Mouse (Mus musculus): ENCODE measurements around the gene Gng7. TPM values are rescaled to one million over a fixed set of nuclear protein-coding genes. Genes with fewer than 3 reads are reported as not detected.
A peak's percentile ranks its signal among the peaks of the same experiment; 100 is the strongest.

The Gng7 gene
- polyA plus RNA-seq, 1 experiment from 2014 or later = 1.4 TPM

GRCm38 (mm10) chr10:80902273-80902940 is 112.3 kb downstream of the Gng7 start:
- H3K27ac ChIP-seq (replicated peaks in 1 of 2; ENCODE audit: control insufficient read depth in 1 of 2, insufficient read depth in 1 of 2, low read depth in 2 of 2, low read length in 2 of 2) = no peak overlapping the region
- H3K4me2 ChIP-seq (ENCODE audit: low read length) = no peak overlapping the region
- H3K4me3 ChIP-seq (ENCODE audit: control insufficient read depth in 1 of 2, insufficient read depth in 1 of 2, low read depth in 1 of 2, low read length in 2 of 2) = no peak overlapping the region
- H3K36me3 ChIP-seq (ENCODE audit: control insufficient read depth, insufficient read depth, low read length) = peaks cover 73% of the 10 kb centered on the region
- WGBS = 91% methylated on average over 9 of the region's 9 CpGs
- no peaks in the 10 kb centered on the region for H3K9me3 ChIP-seq (ENCODE audit: control insufficient read depth, low read length)
- no peak overlapping the region for H3K9ac ChIP-seq (ENCODE audit: low read length)
- peaks cover 6 to 25% of the 10 kb centered on the region in 2 experiments for H3K4me1 ChIP-seq (ENCODE audit: control insufficient read depth in 2 of 2, insufficient read depth in 2 of 2, low read length in 2 of 2)
- ATAC-seq (ENCODE audit: insufficient number of reproducible peaks, insufficient read depth, low FRiP score, low read depth) = no peak
- no peaks in the 10 kb centered on the region for H3K27me3 ChIP-seq (ENCODE audit: control insufficient read depth, insufficient read depth, low read length)

DNA sequence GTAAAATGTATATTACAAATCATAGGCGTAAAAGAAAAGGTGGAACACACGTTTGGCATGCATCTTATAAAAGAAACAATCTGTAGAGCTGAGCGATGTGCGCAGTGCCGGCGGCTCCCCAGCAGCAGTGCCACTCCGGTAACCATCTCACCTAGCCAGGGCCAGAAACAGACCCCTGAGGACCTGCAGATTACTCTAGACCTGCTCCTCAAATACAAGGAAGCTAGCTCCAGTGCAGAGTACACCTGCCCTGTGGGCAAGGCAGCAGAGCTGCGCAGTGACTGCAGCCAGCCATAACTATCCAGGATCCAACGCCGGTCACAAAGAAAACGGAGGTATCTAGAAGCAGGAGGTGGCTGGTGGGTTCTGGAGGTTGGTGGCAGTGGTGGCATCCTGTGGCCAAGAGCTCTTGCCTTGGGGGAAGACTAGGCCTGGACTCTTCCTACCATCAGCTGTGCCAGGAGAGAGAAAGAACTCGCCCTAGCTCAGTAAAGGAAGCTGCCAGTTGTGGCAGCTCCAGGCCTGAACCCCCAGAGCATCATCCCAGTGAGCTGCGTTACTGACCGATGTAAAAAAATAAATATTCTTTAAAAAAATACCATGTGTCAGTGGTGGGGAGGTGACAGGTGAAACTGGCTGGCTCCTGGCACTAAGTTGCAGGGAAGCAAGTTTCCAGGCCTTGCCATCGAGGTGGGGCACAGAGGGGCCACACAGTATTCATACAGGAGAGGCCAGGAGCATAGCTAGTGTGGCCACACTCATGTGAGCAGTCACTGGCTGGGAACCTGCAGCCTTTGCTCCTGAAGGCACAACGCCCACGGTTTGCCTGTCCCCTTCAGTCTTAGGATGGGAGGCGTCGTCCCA is 113.1 kb downstream of the Gng7 start:
- H3K27ac ChIP-seq (replicated peaks in 1 of 2; ENCODE audit: control insufficient read depth in 1 of 2, insufficient read depth in 1 of 2, low read depth in 2 of 2, low read length in 2 of 2) = peak overlapping the region in 1 of 2 experiments; percentile 49; a peak in 2 of 4 replicates
- peaks cover 6 to 25% of the 10 kb centered on the region in 2 experiments for H3K4me1 ChIP-seq (ENCODE audit: control insufficient read depth in 2 of 2, insufficient read depth in 2 of 2, low read length in 2 of 2)
- H3K4me3 ChIP-seq (ENCODE audit: control insufficient read depth in 1 of 2, insufficient read depth in 1 of 2, low read depth in 1 of 2, low read length in 2 of 2) = 0 out of 4 replicates have a peak overlapping the region, but pooled peaks of 1 of the 2 experiments have one; percentile 3
- ATAC-seq (ENCODE audit: insufficient number of reproducible peaks, insufficient read depth, low FRiP score, low read depth) = no peak
- H3K27me3 ChIP-seq (ENCODE audit: control insufficient read depth, insufficient read depth, low read length) = no peaks in the 10 kb centered on the region
- WGBS = 89% methylated on average over 19 of the region's 19 CpGs
- peak overlapping the region; percentile 47 for H3K9ac ChIP-seq (ENCODE audit: low read length)
- H3K36me3 ChIP-seq (ENCODE audit: control insufficient read depth, insufficient read depth, low read length) = peaks cover 69% of the 10 kb centered on the region
- peak overlapping the region; percentile 41 for H3K4me2 ChIP-seq (ENCODE audit: low read length)
- H3K9me3 ChIP-seq (ENCODE audit: control insufficient read depth, low read length) = no peaks in the 10 kb centered on the region

GRCm38 (mm10) chr10:80900318-80901247 is 114.2 kb downstream of the Gng7 start, which contains the start of gene Timm13:
Gene Timm13 (minus strand): TSS chr10:80900969.
- Histone ChIP-seq H3K9me3 (ENCODE audit: control insufficient read depth, low read length) (no peaks in the 10 kb centered on the region), H3K27ac (replicated peaks in 1 of 2; ENCODE audit: control insufficient read depth in 1 of 2, insufficient read depth in 1 of 2, low read depth in 2 of 2, low read length in 2 of 2) (peak within 1 kb of the TSS; percentile 66 to 73), H3K9ac (ENCODE audit: low read length) (peak within 1 kb of the TSS; percentile 88), H3K4me3 (ENCODE audit: control insufficient read depth in 1 of 2, insufficient read depth in 1 of 2, low read depth in 1 of 2, low read length in 2 of 2) (peak within 1 kb of the TSS; percentile 86 to 95), H3K4me2 (ENCODE audit: low read length) (peak within 1 kb of the TSS; percentile 96), H3K4me1 (ENCODE audit: control insufficient read depth in 2 of 2, insufficient read depth in 2 of 2, low read length in 2 of 2) (peaks cover 6 to 25% of the 10 kb centered on the region in 2 experiments), H3K27me3 (ENCODE audit: control insufficient read depth, insufficient read depth, low read length) (no peaks in the 10 kb centered on the region), H3K36me3 (ENCODE audit: control insufficient read depth, insufficient read depth, low read length) (peaks cover 59% of the 10 kb centered on the region)
- WGBS = under 1% methylated on average over 72 of the region's 72 CpGs
- ATAC-seq (ENCODE audit: insufficient number of reproducible peaks, insufficient read depth, low FRiP score, low read depth) = peak; percentile 95

GRCm38 (mm10) chr10:80899591-80900317 is 115.0 kb downstream of the Gng7 start:
- H3K9me3 ChIP-seq (ENCODE audit: control insufficient read depth, low read length) = no peaks in the 10 kb centered on the region
- peak overlapping the region; percentile 88 for H3K9ac ChIP-seq (ENCODE audit: low read length)
- peak overlapping the region; percentile 86 to 95 for H3K4me3 ChIP-seq (ENCODE audit: control insufficient read depth in 1 of 2, insufficient read depth in 1 of 2, low read depth in 1 of 2, low read length in 2 of 2)
- WGBS = 18% methylated on average over 25 of the region's 25 CpGs
- no peak for ATAC-seq (ENCODE audit: insufficient number of reproducible peaks, insufficient read depth, low FRiP score, low read depth)
- H3K4me2 ChIP-seq (ENCODE audit: low read length) = peak overlapping the region; percentile 96
- no peaks in the 10 kb centered on the region for H3K27me3 ChIP-seq (ENCODE audit: control insufficient read depth, insufficient read depth, low read length)
- H3K27ac ChIP-seq (replicated peaks in 1 of 2; ENCODE audit: control insufficient read depth in 1 of 2, insufficient read depth in 1 of 2, low read depth in 2 of 2, low read length in 2 of 2) = no peak overlapping the region; a peak in 1 of 4 replicates
- H3K36me3 ChIP-seq (ENCODE audit: control insufficient read depth, insufficient read depth, low read length) = peaks cover 51% of the 10 kb centered on the region
- H3K4me1 ChIP-seq (ENCODE audit: control insufficient read depth in 2 of 2, insufficient read depth in 2 of 2, low read length in 2 of 2) = peaks cover 6 to 25% of the 10 kb centered on the region in 2 experiments

GRCm38 (mm10) chr10:80899074-80899473 is 115.7 kb downstream of the Gng7 start:
- Histone ChIP-seq H3K27ac (replicated peaks in 1 of 2; ENCODE audit: control insufficient read depth in 1 of 2, insufficient read depth in 1 of 2, low read depth in 2 of 2, low read length in 2 of 2) (no peak overlapping the region), H3K4me2 (ENCODE audit: low read length) (no peak overlapping the region), H3K9ac (ENCODE audit: low read length) (no peak overlapping the region), H3K4me1 (ENCODE audit: control insufficient read depth in 2 of 2, insufficient read depth in 2 of 2, low read length in 2 of 2) (peaks cover 6 to 23% of the 10 kb centered on the region in 2 experiments), H3K27me3 (ENCODE audit: control insufficient read depth, insufficient read depth, low read length) (no peaks in the 10 kb centered on the region), H3K9me3 (ENCODE audit: control insufficient read depth, low read length) (no peaks in the 10 kb centered on the region), H3K36me3 (ENCODE audit: control insufficient read depth, insufficient read depth, low read length) (peaks cover 44% of the 10 kb centered on the region), H3K4me3 (ENCODE audit: control insufficient read depth in 1 of 2, insufficient read depth in 1 of 2, low read depth in 1 of 2, low read length in 2 of 2) (0 out of 4 replicates have a peak overlapping the region, but pooled peaks of 1 of the 2 experiments have one; percentile 86)
- WGBS = 89% methylated on average over 8 of the region's 8 CpGs
- ATAC-seq (ENCODE audit: insufficient number of reproducible peaks, insufficient read depth, low FRiP score, low read depth) = no peak
